Mouse (Mus musculus): ENCODE results near the gene Cnbp. TPM values are rescaled to one million over a fixed set of nuclear protein-coding genes. Genes with fewer than 3 reads are reported as not detected.
A peak's percentile ranks its signal among the peaks of the same experiment; 100 is the strongest.

Cnbp gene
- total and polyA plus RNA-seq, 3 experiments: 201 to 355 (median 303) TPM

GRCm38 (mm10) chr6:87867256-87867655, 16.4 kb upstream of the Cnbp start:
- Histone ChIP-seq H3K27me3 (ENCODE audit: control insufficient read depth, insufficient read depth, low read length) (no peaks in the 10 kb centered on the region), H3K4me1 (ENCODE audit: control insufficient read depth, insufficient read depth, low read length) (peaks cover 1% of the 10 kb centered on the region; the same call in 1 of the 2 replicates), H3K79me2 (replicated peaks; ENCODE audit: control insufficient read depth, insufficient read depth, low read length) (no peaks in the 10 kb centered on the region), H3K36me3 (ENCODE audit: control insufficient read depth, insufficient read depth, low read length) (no peaks in the 10 kb centered on the region), H3K9ac (ENCODE audit: low read depth, low read length) (no peak overlapping the region), H3K4me3 (no peak overlapping the region), H3K27ac (no peak overlapping the region)
- 67% methylated on average over 2 of the region's 2 CpGs for WGBS
- DNase-seq: no peak
- no peak for TF ChIP-seq POLR2A (IDR thresholded peaks at IDR 0.05; ENCODE audit: insufficient read depth, low read depth, low read length)
- no peak for TF ChIP-seq CTCF (IDR thresholded peaks at IDR 0.05)
- no peak for TF ChIP-seq EP300 (IDR thresholded peaks at IDR 0.05; ENCODE audit: insufficient read depth, low read depth, low read length)
- intact Hi-C loops (cut with DNase I): no loop called here

- Histone ChIP-seq H3K79me2 (replicated peaks; ENCODE audit: control insufficient read depth, insufficient read depth, low read length) (no peaks in the 10 kb centered on the region), H3K9ac (ENCODE audit: low read depth, low read length) (no peak overlapping the region), H3K4me3 (no peak overlapping the region), H3K4me1 (ENCODE audit: control insufficient read depth, insufficient read depth, low read length) (peaks cover 1% of the 10 kb centered on the region; the same call in 1 of the 2 replicates), H3K36me3 (ENCODE audit: control insufficient read depth, insufficient read depth, low read length) (no peaks in the 10 kb centered on the region), H3K27ac (no peak overlapping the region), H3K27me3 (ENCODE audit: control insufficient read depth, insufficient read depth, low read length) (no peaks in the 10 kb centered on the region)
- TF ChIP-seq EP300 (IDR thresholded peaks at IDR 0.05; ENCODE audit: insufficient read depth, low read depth, low read length) (no peak), POLR2A (IDR thresholded peaks at IDR 0.05; ENCODE audit: insufficient read depth, low read depth, low read length) (no peak), CTCF (IDR thresholded peaks at IDR 0.05) (no peak)
- peak in 1 of 2 experiments; percentile 20 for DNase-seq
- intact Hi-C loops (cut with DNase I): no loop called here
- 81% methylated on average over 6 of the region's 6 CpGs for WGBS
Measured at GRCm38 (mm10) chr6:87866211-87866610, 15.3 kb upstream of the Cnbp start.

- Histone ChIP-seq H3K79me2 (replicated peaks; ENCODE audit: control insufficient read depth, insufficient read depth, low read length) (no peaks in the 10 kb centered on the region), H3K27me3 (ENCODE audit: control insufficient read depth, insufficient read depth, low read length) (no peaks in the 10 kb centered on the region), H3K4me3 (no peak overlapping the region), H3K27ac (no peak overlapping the region), H3K9ac (ENCODE audit: low read depth, low read length) (no peak overlapping the region), H3K36me3 (ENCODE audit: control insufficient read depth, insufficient read depth, low read length) (no peaks in the 10 kb centered on the region), H3K4me1 (ENCODE audit: control insufficient read depth, insufficient read depth, low read length) (no peaks in the 10 kb centered on the region)
- TF ChIP-seq POLR2A (IDR thresholded peaks at IDR 0.05; ENCODE audit: insufficient read depth, low read depth, low read length) (no peak), EP300 (IDR thresholded peaks at IDR 0.05; ENCODE audit: insufficient read depth, low read depth, low read length) (no peak), CTCF (IDR thresholded peaks at IDR 0.05) (no peak)
- DNase-seq: no peak
- intact Hi-C loops (cut with DNase I): no loop called here
- WGBS: 6% methylated on average over 1 of the region's 1 CpGs
Measured at GRCm38 (mm10) chr6:87857071-87857470, 6.2 kb upstream of the Cnbp start.

- no peak for DNase-seq
- peaks cover 3% of the 10 kb centered on the region for H3K4me1 ChIP-seq (ENCODE audit: control insufficient read depth, insufficient read depth, low read length)
- H3K9ac ChIP-seq (ENCODE audit: low read depth, low read length): no peak overlapping the region
- no peak overlapping the region for H3K4me3 ChIP-seq
- 78% methylated on average over 4 of the region's 4 CpGs for WGBS
- no peak overlapping the region for H3K27ac ChIP-seq
- intact Hi-C loops (cut with DNase I): loop anchor here (5.0 kb wide), 1 partner anchor 41 kb away; the partner anchor contains the start of gene Rab43
- H3K79me2 ChIP-seq (replicated peaks; ENCODE audit: control insufficient read depth, insufficient read depth, low read length): peaks cover 4% of the 10 kb centered on the region; the same call in 1 of the 2 replicates
- TF ChIP-seq EP300 (IDR thresholded peaks at IDR 0.05; ENCODE audit: insufficient read depth, low read depth, low read length): no peak
- TF ChIP-seq CTCF (IDR thresholded peaks at IDR 0.05): no peak
- no peak for TF ChIP-seq POLR2A (IDR thresholded peaks at IDR 0.05; ENCODE audit: insufficient read depth, low read depth, low read length)
- H3K27me3 ChIP-seq (ENCODE audit: control insufficient read depth, insufficient read depth, low read length): no peaks in the 10 kb centered on the region
- peaks cover 5% of the 10 kb centered on the region for H3K36me3 ChIP-seq (ENCODE audit: control insufficient read depth, insufficient read depth, low read length)
Measured at GRCm38 (mm10) chr6:87853446-87853845, 2.5 kb upstream of the Cnbp start.

- H3K36me3 ChIP-seq (ENCODE audit: control insufficient read depth, insufficient read depth, low read length): peaks cover 21% of the 10 kb centered on the region
- WGBS: 86% methylated on average over 6 of the region's 6 CpGs
- TF ChIP-seq EP300 (IDR thresholded peaks at IDR 0.05; ENCODE audit: insufficient read depth, low read depth, low read length) (no peak), CTCF (IDR thresholded peaks at IDR 0.05) (no peak), POLR2A (IDR thresholded peaks at IDR 0.05; ENCODE audit: insufficient read depth, low read depth, low read length) (no peak)
- H3K9ac ChIP-seq (ENCODE audit: low read depth, low read length): no peak overlapping the region
- H3K4me3 ChIP-seq: no peak overlapping the region; the same call in 1 of the 2 replicates
- H3K4me1 ChIP-seq (ENCODE audit: control insufficient read depth, insufficient read depth, low read length): peaks cover 9% of the 10 kb centered on the region
- DNase-seq: no peak
- intact Hi-C loops (cut with DNase I): loop anchor here (1.0 to 5.0 kb wide), 4 partner anchors 14 to 61 kb away; partner anchors contain the start of genes Copg1, Hmces, Isy1 and Rab43
- no peak overlapping the region for H3K27ac ChIP-seq
- peaks cover 4% of the 10 kb centered on the region; the same call in 1 of the 2 replicates for H3K79me2 ChIP-seq (replicated peaks; ENCODE audit: control insufficient read depth, insufficient read depth, low read length)
- H3K27me3 ChIP-seq (ENCODE audit: control insufficient read depth, insufficient read depth, low read length): no peaks in the 10 kb centered on the region
Measured at GRCm38 (mm10) chr6:87851871-87852270, 965 bp upstream of the Cnbp start.

- WGBS: under 1% methylated on average over 66 of the region's 73 CpGs
- intact Hi-C loops (cut with DNase I): loop anchor here (2.0 to 5.0 kb wide), 2 partner anchors 38 to 62 kb away; partner anchors contain the start of genes Hmces and Rab43
Measured at GRCm38 (mm10) chr6:87850155-87850899, 579 bp downstream of the Cnbp start.

More at GRCm38 (mm10) chr6:87850155-87850899, 579 bp downstream of the Cnbp start:
- peak overlapping the region; percentile 96 for H3K9ac ChIP-seq (ENCODE audit: low read depth, low read length)
- H3K4me1 ChIP-seq (ENCODE audit: control insufficient read depth, insufficient read depth, low read length): peaks cover 10% of the 10 kb centered on the region
- no peak for TF ChIP-seq CTCF (IDR thresholded peaks at IDR 0.05)
- no peak for TF ChIP-seq POLR2A (IDR thresholded peaks at IDR 0.05; ENCODE audit: insufficient read depth, low read depth, low read length)
- no peak for TF ChIP-seq EP300 (IDR thresholded peaks at IDR 0.05; ENCODE audit: insufficient read depth, low read depth, low read length)
- peaks cover 33% of the 10 kb centered on the region for H3K36me3 ChIP-seq (ENCODE audit: control insufficient read depth, insufficient read depth, low read length)
- H3K79me2 ChIP-seq (replicated peaks; ENCODE audit: control insufficient read depth, insufficient read depth, low read length): peaks cover 6% of the 10 kb centered on the region; the same call in 1 of the 2 replicates
- H3K4me3 ChIP-seq: peak overlapping the region; percentile 65
- H3K27me3 ChIP-seq (ENCODE audit: control insufficient read depth, insufficient read depth, low read length): no peaks in the 10 kb centered on the region
- peak overlapping the region; percentile 97 for H3K27ac ChIP-seq
- peak; percentile 77 to 80 for DNase-seq
